Mouse (Mus musculus) liver, embryonic 13.5 days (tissue): ENCODE data around the gene Zfp710. TPM values are rescaled to one million over a fixed set of nuclear protein-coding genes. Genes with fewer than 3 reads are reported as not detected.
"Not testable (repeated sequence)": the region's sequence is repeated elsewhere in the genome, so short reads cannot be mapped to it uniquely, and the experiment has no call there.

Experiments
- ATAC-seq: fragments of 200-750 bp; cut with Nextera tagmentation; 2 replicates; pipeline ENCODE4 v1.8.0; 2017; ENCODE audit warnings: low read depth, mild to moderate bottlenecking, moderate number of reproducible peaks, moderate library complexity
- DNase-seq: peaks from one replicate; pipeline ENCODE4 v3.0.0; 2022
- H3K27ac ChIP-seq: fragments of 300-500 bp; sonication (generic); 2 replicates; pipeline ENCODE4 v1.5.1; 2015; ENCODE audit warnings: moderate library complexity, mild to moderate bottlenecking, inconsistent platforms
- H3K27me3 ChIP-seq: fragments of 300-500 bp; sonication (generic); 2 replicates; pipeline ENCODE4 v1.6.1; 2015; ENCODE audit warnings: mild to moderate bottlenecking, inconsistent platforms
- H3K36me3 ChIP-seq: fragments of 300-500 bp; sonication (generic); 2 replicates; pipeline ENCODE4 v1.6.1; 2015; ENCODE audit warnings: mild to moderate bottlenecking, inconsistent platforms
- H3K4me1 ChIP-seq: fragments of 300-500 bp; sonication (generic); replicated peaks from 2 replicates; pipeline ENCODE4 v1.6.1; 2015; ENCODE audit warnings: inconsistent platforms
- H3K4me2 ChIP-seq: fragments of 300-500 bp; sonication (generic); 2 replicates; pipeline ENCODE4 v1.6.1; 2015; ENCODE audit warnings: inconsistent platforms, mild to moderate bottlenecking, moderate library complexity
- H3K4me3 ChIP-seq: fragments of 300-500 bp; sonication (generic); replicated peaks from 2 replicates; pipeline ENCODE4 v1.5.1; 2015; ENCODE audit warnings: mild to moderate bottlenecking, inconsistent platforms
- H3K9ac ChIP-seq: fragments of 300-500 bp; sonication (generic); 2 replicates; pipeline ENCODE4 v1.6.1; 2015; ENCODE audit warnings: mild to moderate bottlenecking, inconsistent platforms
- H3K9me3 ChIP-seq: fragments of 300-500 bp; sonication (generic); replicated peaks from 2 replicates; pipeline ENCODE4 v1.6.1; 2016; ENCODE audit warnings: inconsistent platforms
- WGBS: fragments of 180-500 bp; shearing (Covaris S2); methylation state at CpG from one replicate; pipeline ENCODE4 v1.1.7; 2015; ENCODE audit not compliant: insufficient replicate concordance; 5-methylcytosine and 5-hydroxymethylcytosine counted together
- polyA plus RNA-seq: library from polyadenylated mRNA; unstranded; fragments of >200 nt; fragmentation: Nextera tagmentation; extraction: Ambion mirVana; gene quantifications from 2 replicates; pipeline ENCODE4 v1.2.1, GENCODE M21; 2015

Gene Zfp710
- polyA plus RNA-seq: 3.9 and 5.2 TPM in 2 replicates

- 1% methylated on average over 42 of the region's 42 CpGs for WGBS
- peak within 1 kb of the TSS; percentile 80 for H3K9ac ChIP-seq
- peak within 1 kb of the TSS; percentile 96 for H3K4me2 ChIP-seq
- H3K4me1 ChIP-seq: peaks cover 50% of the 10 kb centered on the region
- peaks cover 31% of the 10 kb centered on the region for H3K27me3 ChIP-seq
- no peaks in the 10 kb centered on the region for H3K36me3 ChIP-seq
- peak within 1 kb of the TSS; percentile 88 for H3K27ac ChIP-seq
- H3K4me3 ChIP-seq: peak within 1 kb of the TSS; percentile 75
- H3K9me3 ChIP-seq: no peaks in the 10 kb centered on the region
- DNase-seq (peak; percentile 54), ATAC-seq (peak; percentile 84)
Observed at GRCm38 (mm10) chr7:80024521-80025390, at the start of gene Zfp710. Gene Zfp710 (plus strand): TSS chr7:80024814.

GRCm38 (mm10) chr7:79975316-79975715 lies 49.3 kb upstream of the Zfp710 start:
- DNase-seq (no peak), ATAC-seq (no peak)
- Histone ChIP-seq H3K9me3 (no peaks in the 10 kb centered on the region), H3K4me2 (no peak overlapping the region), H3K4me3 (no peak overlapping the region), H3K27ac (no peak overlapping the region), H3K27me3 (no peaks in the 10 kb centered on the region), H3K9ac (no peak overlapping the region), H3K36me3 (no peaks in the 10 kb centered on the region), H3K4me1 (no peaks in the 10 kb centered on the region)
- 70% methylated on average over 2 of the region's 2 CpGs for WGBS

GRCm38 (mm10) chr7:79986717-79987116 lies 37.9 kb upstream of the Zfp710 start:
- H3K4me2 ChIP-seq: no peak overlapping the region

GRCm38 (mm10) chr7:79987745-79988144 lies 36.9 kb upstream of the Zfp710 start:
- H3K27ac ChIP-seq: no peak overlapping the region

More at GRCm38 (mm10) chr7:79986717-79987116, 37.9 kb upstream of the Zfp710 start:
- Histone ChIP-seq H3K36me3 (no peaks in the 10 kb centered on the region), H3K9ac (no peak overlapping the region), H3K27me3 (no peaks in the 10 kb centered on the region), H3K9me3 (no peaks in the 10 kb centered on the region), H3K4me1 (no peaks in the 10 kb centered on the region), H3K4me3 (no peak overlapping the region), H3K27ac (no peak overlapping the region)
- 75% methylated on average over 7 of the region's 7 CpGs for WGBS
- DNase-seq (no peak), ATAC-seq (no peak)

GRCm38 (mm10) chr7:79988466-79988865 lies 36.1 kb upstream of the Zfp710 start:
- ATAC-seq, H3K4me1 ChIP-seq, H3K36me3 ChIP-seq, H3K27ac ChIP-seq, H3K4me3 ChIP-seq, DNase-seq, H3K27me3 ChIP-seq, H3K9ac ChIP-seq, H3K4me2 ChIP-seq, H3K9me3 ChIP-seq: not testable (repeated sequence)
- WGBS: 79% methylated on average over 1 of the region's 1 CpGs

More at GRCm38 (mm10) chr7:79987745-79988144, 36.9 kb upstream of the Zfp710 start:
- H3K27me3 ChIP-seq: no peaks in the 10 kb centered on the region
- H3K4me3 ChIP-seq: no peak overlapping the region
- no peak for DNase-seq
- WGBS: 32% methylated on average over 3 of the region's 3 CpGs
- no peak for ATAC-seq
- H3K9me3 ChIP-seq: no peaks in the 10 kb centered on the region
- no peak overlapping the region for H3K9ac ChIP-seq
- H3K4me1 ChIP-seq: no peaks in the 10 kb centered on the region
- no peak overlapping the region for H3K4me2 ChIP-seq
- no peaks in the 10 kb centered on the region for H3K36me3 ChIP-seq

GRCm38 (mm10) chr7:79994476-79994875 lies 30.1 kb upstream of the Zfp710 start:
- no peak for ATAC-seq
- Histone ChIP-seq H3K4me2 (no peak overlapping the region), H3K36me3 (no peaks in the 10 kb centered on the region), H3K27ac (no peak overlapping the region), H3K4me3 (no peak overlapping the region), H3K27me3 (no peaks in the 10 kb centered on the region), H3K9me3 (no peaks in the 10 kb centered on the region), H3K4me1 (no peaks in the 10 kb centered on the region), H3K9ac (no peak overlapping the region)
- no peak for DNase-seq
- WGBS: 40% methylated on average over 8 of the region's 8 CpGs

- H3K4me2 ChIP-seq: no peak overlapping the region
- DNase-seq (no peak), ATAC-seq (no peak)
- no peaks in the 10 kb centered on the region for H3K27me3 ChIP-seq
- H3K27ac ChIP-seq: no peak overlapping the region
- 59% methylated on average over 1 of the region's 1 CpGs for WGBS
- no peak overlapping the region for H3K4me3 ChIP-seq
- H3K36me3 ChIP-seq: no peaks in the 10 kb centered on the region
- no peaks in the 10 kb centered on the region for H3K9me3 ChIP-seq
- H3K9ac ChIP-seq: no peak overlapping the region
- no peaks in the 10 kb centered on the region for H3K4me1 ChIP-seq
Observed at GRCm38 (mm10) chr7:79997761-79998160, 26.9 kb upstream of the Zfp710 start.

- Histone ChIP-seq H3K9ac (no peak overlapping the region), H3K27ac (no peak overlapping the region), H3K4me2 (no peak overlapping the region), H3K4me1 (no peaks in the 10 kb centered on the region), H3K4me3 (no peak overlapping the region), H3K9me3 (no peaks in the 10 kb centered on the region), H3K36me3 (no peaks in the 10 kb centered on the region), H3K27me3 (0 out of 2 replicates have a peak, but pooled peaks cover 2% of the 10 kb centered on the region)
- WGBS: 62% methylated on average over 11 of the region's 11 CpGs
- ATAC-seq (no peak), DNase-seq (no peak)
Observed at GRCm38 (mm10) chr7:80002353-80003055, 22.1 kb upstream of the Zfp710 start.

GRCm38 (mm10) chr7:80004776-80005554 lies 19.6 kb upstream of the Zfp710 start:
- Histone ChIP-seq H3K9me3 (no peaks in the 10 kb centered on the region), H3K4me2 (no peak overlapping the region), H3K27ac (no peak overlapping the region), H3K4me3 (no peak overlapping the region), H3K4me1 (no peaks in the 10 kb centered on the region), H3K27me3 (0 out of 2 replicates have a peak, but pooled peaks cover 2% of the 10 kb centered on the region), H3K36me3 (no peaks in the 10 kb centered on the region), H3K9ac (no peak overlapping the region)
- ATAC-seq (no peak), DNase-seq (no peak)
- WGBS: 54% methylated on average over 18 of the region's 20 CpGs

GRCm38 (mm10) chr7:80010680-80011079 lies 13.9 kb upstream of the Zfp710 start:
- H3K27ac ChIP-seq: no peak overlapping the region
- peaks cover 16% of the 10 kb centered on the region for H3K4me1 ChIP-seq
- no peak overlapping the region for H3K9ac ChIP-seq
- no peaks in the 10 kb centered on the region for H3K27me3 ChIP-seq
- no peaks in the 10 kb centered on the region for H3K36me3 ChIP-seq
- DNase-seq: no peak
- no peak for ATAC-seq
- H3K9me3 ChIP-seq: no peaks in the 10 kb centered on the region
- no peak overlapping the region for H3K4me3 ChIP-seq
- 80% methylated on average over 5 of the region's 5 CpGs for WGBS
- H3K4me2 ChIP-seq: no peak overlapping the region

GRCm38 (mm10) chr7:80011470-80011869 lies 13.1 kb upstream of the Zfp710 start:
- H3K27ac ChIP-seq: no peak overlapping the region
- no peak overlapping the region for H3K4me2 ChIP-seq
- DNase-seq: peak; percentile 41
- ATAC-seq: no peak
- no peak overlapping the region for H3K4me3 ChIP-seq
- peaks cover 16% of the 10 kb centered on the region for H3K4me1 ChIP-seq
- no peaks in the 10 kb centered on the region for H3K9me3 ChIP-seq
- WGBS: 29% methylated on average over 2 of the region's 2 CpGs
- H3K9ac ChIP-seq: no peak overlapping the region
- H3K27me3 ChIP-seq: no peaks in the 10 kb centered on the region
- H3K36me3 ChIP-seq: no peaks in the 10 kb centered on the region
